Mouse (Mus musculus) embryonic facial prominence, embryonic 11.5 days (tissue): Measurements from ENCODE around the gene Gm13090. TPM values are rescaled to one million over a fixed set of nuclear protein-coding genes. Genes with fewer than 3 reads are reported as not detected.

ENCODE experiments used
- ATAC-seq: fragments of 200-750 bp; cut with Nextera tagmentation; replicated peaks from 2 replicates; pipeline ENCODE4 v1.8.0; 2017; ENCODE audit warnings: low read depth; ENCODE audit not compliant: insufficient number of reproducible peaks, low FRiP score, low TSS enrichment
- DNase-seq: peaks from one replicate; pipeline ENCODE4 v3.0.0-alpha.2; 2015; ENCODE audit warnings: low spot score
- H3K27ac ChIP-seq: fragments of 300-500 bp; sonication (generic); replicated peaks from 2 replicates; pipeline ENCODE4 v1.5.1; 2014; ENCODE audit warnings: mild to moderate bottlenecking, low read depth, low read length, control low read depth
- H3K27me3 ChIP-seq: fragments of 300-500 bp; sonication (generic); 2 replicates; pipeline ENCODE4 v1.6.1; 2014; ENCODE audit warnings: mild to moderate bottlenecking, low read length, moderate library complexity, mixed read lengths; ENCODE audit not compliant: control insufficient read depth, insufficient read depth
- H3K36me3 ChIP-seq: fragments of 300-500 bp; sonication (generic); replicated peaks from 2 replicates; pipeline ENCODE4 v1.6.1; 2014; ENCODE audit warnings: low read depth, mild to moderate bottlenecking, low read length, moderate library complexity, mixed read lengths; ENCODE audit not compliant: control insufficient read depth, insufficient read depth
- H3K4me1 ChIP-seq: fragments of 300-500 bp; sonication (generic); 2 replicates; pipeline ENCODE4 v1.6.1; 2014; ENCODE audit warnings: low read length, mixed read lengths; ENCODE audit not compliant: control insufficient read depth, insufficient read depth
- H3K4me2 ChIP-seq: fragments of 300-500 bp; sonication (generic); 2 replicates; pipeline ENCODE4 v1.6.1; 2014; ENCODE audit warnings: low read depth, mild to moderate bottlenecking, control low read depth, low read length, moderate library complexity
- H3K4me3 ChIP-seq: fragments of 300-500 bp; sonication (generic); 2 replicates; pipeline ENCODE4 v1.5.1; 2014; ENCODE audit warnings: low read depth, low read length, control low read depth
- H3K9ac ChIP-seq: fragments of 300-500 bp; sonication (generic); replicated peaks from 2 replicates; pipeline ENCODE4 v1.6.1; 2014; ENCODE audit warnings: mild to moderate bottlenecking, control low read depth, low read length
- H3K9me3 ChIP-seq: fragments of 300-500 bp; sonication (generic); replicated peaks from 2 replicates; pipeline ENCODE4 v1.6.1; 2016; ENCODE audit warnings: mild to moderate bottlenecking, low read length, inconsistent platforms, mixed read lengths; ENCODE audit not compliant: control insufficient read depth
- WGBS: fragments of 180-500 bp; shearing (Covaris S2); extraction: QIAGEN DNeasy Blood & Tissue Kit; methylation state at CpG from one replicate; pipeline ENCODE4 v1.1.7; 2014; 5-methylcytosine and 5-hydroxymethylcytosine counted together
- polyA plus RNA-seq: library from polyadenylated mRNA; unstranded; fragments of >200 nt; fragmentation: Nextera tagmentation; extraction: Ambion mirVana; gene quantifications from 2 replicates; pipeline ENCODE4 v1.2.1, GENCODE M21; 2014

The Gm13090 gene
- polyA plus RNA-seq, 1 experiment from 2014 or later, result not detected

DNA sequence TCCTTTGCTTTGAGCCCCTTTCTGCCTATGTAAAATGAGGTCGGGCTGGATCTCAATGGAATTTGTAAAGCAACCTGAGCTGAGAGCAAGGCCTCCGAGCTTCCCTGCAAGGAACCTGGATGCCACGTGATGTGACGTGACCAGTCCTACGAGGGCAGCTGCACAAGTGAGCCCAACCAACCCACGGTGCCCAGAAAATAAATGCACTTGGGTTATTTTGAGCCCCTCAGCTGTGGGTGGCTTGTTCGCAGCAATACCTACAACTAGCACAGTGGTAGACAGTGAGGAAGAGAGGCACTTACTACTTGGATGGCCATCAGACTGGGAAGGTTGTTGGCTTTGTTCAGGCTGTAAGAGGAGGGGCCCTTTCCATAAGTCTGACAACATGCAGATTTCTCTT, 25.2 kb downstream of the Gm13090 start:
- Histone ChIP-seq H3K4me1 (no peaks in the 10 kb centered on the region), H3K9ac (no peak overlapping the region), H3K36me3 (no peaks in the 10 kb centered on the region), H3K27me3 (peaks cover 9% of the 10 kb centered on the region), H3K4me2 (no peak overlapping the region), H3K9me3 (no peaks in the 10 kb centered on the region), H3K27ac (no peak overlapping the region), H3K4me3 (no peak overlapping the region)
- no peak for DNase-seq
- no peak for ATAC-seq
- 87% methylated on average over 7 of the region's 7 CpGs for WGBS

- no peak overlapping the region for H3K27ac ChIP-seq
Measured at GRCm38 (mm10) chr4:151118883-151119282, 29.5 kb downstream of the Gm13090 start.

DNA sequence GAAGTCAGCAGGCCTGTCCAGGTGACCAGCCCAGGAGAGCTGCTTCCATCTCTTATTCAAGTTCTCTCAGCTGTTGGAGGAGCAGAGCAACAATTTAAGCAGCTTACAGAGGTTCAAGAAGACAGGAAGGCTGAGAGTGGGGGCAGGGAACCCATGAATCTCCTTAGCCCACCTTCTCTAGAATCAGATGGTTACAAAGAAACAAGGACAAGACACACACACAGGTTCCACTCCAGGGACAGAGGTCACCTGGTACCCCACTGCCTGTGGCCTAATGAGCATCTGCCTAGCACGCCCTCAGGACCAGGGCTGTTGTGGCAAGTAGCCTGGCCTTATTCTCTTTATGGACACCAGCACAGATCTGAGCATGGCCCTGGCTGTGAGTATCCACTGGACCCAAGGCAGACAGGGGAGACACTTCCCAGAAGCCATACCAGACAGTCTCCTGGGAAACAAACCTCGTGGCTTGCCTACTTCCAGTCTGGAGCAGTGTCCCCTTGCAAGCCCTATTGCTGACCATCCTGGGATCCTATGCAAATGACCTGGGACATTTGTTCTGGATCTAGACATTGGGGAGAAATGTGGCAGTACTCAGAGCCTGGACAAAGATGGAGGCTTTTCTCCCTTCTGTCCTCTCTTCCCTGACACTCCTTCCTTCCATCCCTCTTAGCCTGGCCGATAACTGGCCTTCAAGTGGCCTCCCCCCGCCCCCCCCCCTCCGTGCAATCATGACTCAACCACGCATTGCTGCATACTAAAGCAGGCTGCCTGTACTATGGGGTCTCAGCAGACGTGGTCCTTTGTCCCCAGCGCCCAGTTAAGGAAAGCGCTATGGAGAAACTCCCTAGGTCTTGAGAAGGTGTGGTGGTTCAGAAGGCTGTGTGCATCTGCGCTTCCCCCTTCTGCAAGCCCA, 38.5 kb downstream of the Gm13090 start:
- Histone ChIP-seq H3K4me3 (peak overlapping the region; percentile 56), H3K9ac (peak overlapping the region; percentile 98), H3K36me3 (no peaks in the 10 kb centered on the region), H3K4me2 (peak overlapping the region; percentile 81), H3K27me3 (no peaks in the 10 kb centered on the region), H3K4me1 (peaks cover 6% of the 10 kb centered on the region; the same call in 1 of the 2 replicates), H3K27ac (peak overlapping the region; percentile 93), H3K9me3 (no peaks in the 10 kb centered on the region)
- ATAC-seq (peak; percentile 40), DNase-seq (peak; percentile 52)
- WGBS, result 8% methylated on average over 10 of the region's 10 CpGs

More at GRCm38 (mm10) chr4:151118883-151119282, 29.5 kb downstream of the Gm13090 start:
- no peak overlapping the region for H3K9ac ChIP-seq
- no peaks in the 10 kb centered on the region for H3K36me3 ChIP-seq
- H3K4me2 ChIP-seq, result no peak overlapping the region
- DNase-seq, result no peak
- no peak overlapping the region for H3K4me3 ChIP-seq
- H3K4me1 ChIP-seq, result no peaks in the 10 kb centered on the region
- 91% methylated on average over 3 of the region's 3 CpGs for WGBS
- no peaks in the 10 kb centered on the region for H3K27me3 ChIP-seq
- no peak for ATAC-seq
- H3K9me3 ChIP-seq, result no peaks in the 10 kb centered on the region

- peak; percentile 57 for ATAC-seq
- no peaks in the 10 kb centered on the region for H3K36me3 ChIP-seq
- peak overlapping the region; percentile 98 for H3K9ac ChIP-seq
Measured at GRCm38 (mm10) chr4:151128641-151129541, 39.5 kb downstream of the Gm13090 start.

DNA sequence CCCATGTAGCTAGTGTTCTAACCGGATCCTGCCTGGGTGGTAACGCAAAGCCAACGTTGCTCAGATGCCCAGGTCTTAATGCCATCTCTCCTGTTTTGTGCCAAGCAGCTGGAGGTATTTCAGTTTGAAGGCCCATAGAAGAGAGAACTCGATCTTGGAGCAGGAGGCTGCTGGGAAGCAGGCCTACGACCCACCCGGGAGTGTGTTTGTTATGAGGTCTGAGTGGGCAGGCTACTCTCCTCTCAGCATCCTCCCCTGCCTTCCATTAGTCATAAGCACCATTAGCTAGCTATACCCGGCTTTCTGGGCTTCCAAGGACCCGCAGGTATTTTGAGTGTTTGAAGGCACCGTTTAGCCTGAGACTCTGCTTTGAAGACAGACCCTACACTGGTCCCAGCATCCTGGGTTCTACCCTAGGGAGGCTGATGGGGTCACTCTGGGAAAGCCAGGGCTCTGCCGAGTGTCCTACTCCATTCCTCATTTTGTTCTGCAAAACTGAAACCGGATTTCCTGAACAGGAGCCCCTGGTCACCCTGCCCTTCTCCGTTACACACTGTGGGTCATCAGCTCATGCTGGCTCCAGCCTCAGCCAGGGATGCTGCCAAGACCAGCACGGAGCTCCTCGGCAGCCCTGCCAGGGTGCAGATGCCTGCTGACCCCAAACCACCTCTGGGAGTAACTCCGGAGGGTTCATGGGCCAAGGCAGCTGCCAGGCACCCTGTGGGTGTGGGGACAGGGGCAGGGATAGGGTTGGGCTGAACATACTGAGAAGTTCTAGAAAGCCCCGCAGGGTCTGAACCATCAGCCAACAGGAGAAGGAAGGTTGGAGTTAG, 40.6 kb downstream of the Gm13090 start:
- ATAC-seq (no peak), DNase-seq (no peak)
- H3K4me3 ChIP-seq, result peak overlapping the region; percentile 56
- WGBS, result 66% methylated on average over 16 of the region's 16 CpGs
- no peaks in the 10 kb centered on the region for H3K36me3 ChIP-seq
- H3K27me3 ChIP-seq, result no peaks in the 10 kb centered on the region
- H3K4me1 ChIP-seq, result peaks cover 6% of the 10 kb centered on the region; the same call in 1 of the 2 replicates
- peak overlapping the region; percentile 93 for H3K27ac ChIP-seq
- H3K9ac ChIP-seq, result peak overlapping the region; percentile 98
- H3K9me3 ChIP-seq, result no peaks in the 10 kb centered on the region
- peak overlapping the region; percentile 81 for H3K4me2 ChIP-seq

More at GRCm38 (mm10) chr4:151128641-151129541, 39.5 kb downstream of the Gm13090 start:
- DNase-seq, result peak; percentile 91
- H3K27me3 ChIP-seq, result no peaks in the 10 kb centered on the region
- under 1% methylated on average over 69 of the region's 69 CpGs for WGBS
- peak overlapping the region; percentile 56 for H3K4me3 ChIP-seq
- peaks cover 6% of the 10 kb centered on the region; the same call in 1 of the 2 replicates for H3K4me1 ChIP-seq
- H3K4me2 ChIP-seq, result peak overlapping the region; percentile 81
- no peaks in the 10 kb centered on the region for H3K9me3 ChIP-seq
- peak overlapping the region; percentile 93 for H3K27ac ChIP-seq

DNA sequence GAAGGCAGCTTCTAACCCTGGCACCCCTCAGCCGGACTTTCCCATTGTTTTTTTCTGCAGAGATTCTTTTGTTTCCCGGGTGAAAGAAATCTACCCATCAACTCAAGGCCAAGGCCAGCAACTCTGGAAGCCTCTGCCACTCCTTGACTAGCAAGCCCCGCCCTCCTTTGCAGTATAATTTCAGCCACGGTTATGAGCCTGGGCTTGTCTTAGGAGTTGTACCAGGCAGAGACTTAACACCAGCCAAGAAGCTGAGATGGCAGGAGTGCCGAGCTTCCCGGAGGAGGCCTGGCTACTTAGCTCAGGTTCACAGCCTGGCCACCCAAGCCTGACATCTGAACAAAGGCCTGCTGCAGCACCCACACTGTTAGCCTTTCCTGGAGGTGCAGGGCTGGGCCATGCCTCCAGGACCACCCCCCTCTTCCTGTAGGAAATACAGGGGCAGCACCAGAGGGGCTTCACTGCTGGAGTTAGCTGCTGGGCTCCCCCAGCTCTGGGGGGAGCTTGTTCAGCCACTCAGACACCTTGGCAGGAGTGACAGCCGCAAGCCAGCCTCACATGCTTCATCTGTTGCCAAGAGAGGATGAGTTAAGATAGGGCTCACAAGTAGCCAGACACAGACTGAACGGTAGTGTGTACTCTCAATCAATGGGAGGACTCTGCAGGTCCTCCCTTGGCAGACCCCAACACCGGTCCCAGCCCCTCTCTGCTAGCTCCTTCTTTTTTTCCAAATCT, 41.6 kb downstream of the Gm13090 start:
- Histone ChIP-seq H3K9me3 (no peaks in the 10 kb centered on the region), H3K4me1 (peaks cover 6% of the 10 kb centered on the region; the same call in 1 of the 2 replicates), H3K9ac (no peak overlapping the region), H3K36me3 (no peaks in the 10 kb centered on the region), H3K27ac (no peak overlapping the region), H3K27me3 (no peaks in the 10 kb centered on the region), H3K4me2 (no peak overlapping the region), H3K4me3 (no peak overlapping the region)
- DNase-seq (no peak), ATAC-seq (no peak)
- 72% methylated on average over 9 of the region's 9 CpGs for WGBS

DNA sequence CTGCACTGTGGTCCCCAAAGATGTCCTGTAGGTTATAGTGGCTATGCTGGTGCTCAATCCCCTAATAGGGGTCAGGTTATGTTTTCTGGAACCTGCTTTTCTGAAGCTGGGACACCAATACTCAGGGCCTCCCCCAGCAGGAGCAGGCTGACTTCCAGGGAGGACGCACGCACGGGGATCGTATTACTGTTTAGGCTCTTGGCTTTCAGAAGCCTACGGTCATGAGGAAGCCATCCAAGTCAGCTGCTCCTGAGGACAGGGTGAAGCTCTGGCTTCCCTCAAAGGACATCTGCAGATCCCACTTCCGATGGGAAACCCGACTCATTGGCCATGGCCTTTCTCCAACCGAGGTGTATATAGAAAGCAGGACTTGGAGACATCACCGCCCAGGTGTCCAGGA, 43.1 kb downstream of the Gm13090 start:
- Histone ChIP-seq H3K9ac (no peak overlapping the region), H3K4me2 (no peak overlapping the region), H3K4me3 (no peak overlapping the region), H3K27me3 (no peaks in the 10 kb centered on the region), H3K36me3 (no peaks in the 10 kb centered on the region), H3K27ac (no peak overlapping the region), H3K9me3 (no peaks in the 10 kb centered on the region), H3K4me1 (peaks cover 6% of the 10 kb centered on the region; the same call in 1 of the 2 replicates)
- 70% methylated on average over 9 of the region's 9 CpGs for WGBS
- ATAC-seq, result no peak
- DNase-seq, result peak; percentile 9
